Mouse (Mus musculus) forelimb bud, embryonic 11.5 days (tissue): ENCODE data around the gene Casp7.
"Not testable (repeated sequence)": the region's sequence is repeated elsewhere in the genome, so short reads cannot be mapped to it uniquely, and the experiment has no call there.

ENCODE experiments used
- DNase-seq: peaks from one replicate; pipeline ENCODE4 v3.0.0-alpha.2; 2012; ENCODE audit warnings: low read depth, low spot score

The Casp7 gene

DNA sequence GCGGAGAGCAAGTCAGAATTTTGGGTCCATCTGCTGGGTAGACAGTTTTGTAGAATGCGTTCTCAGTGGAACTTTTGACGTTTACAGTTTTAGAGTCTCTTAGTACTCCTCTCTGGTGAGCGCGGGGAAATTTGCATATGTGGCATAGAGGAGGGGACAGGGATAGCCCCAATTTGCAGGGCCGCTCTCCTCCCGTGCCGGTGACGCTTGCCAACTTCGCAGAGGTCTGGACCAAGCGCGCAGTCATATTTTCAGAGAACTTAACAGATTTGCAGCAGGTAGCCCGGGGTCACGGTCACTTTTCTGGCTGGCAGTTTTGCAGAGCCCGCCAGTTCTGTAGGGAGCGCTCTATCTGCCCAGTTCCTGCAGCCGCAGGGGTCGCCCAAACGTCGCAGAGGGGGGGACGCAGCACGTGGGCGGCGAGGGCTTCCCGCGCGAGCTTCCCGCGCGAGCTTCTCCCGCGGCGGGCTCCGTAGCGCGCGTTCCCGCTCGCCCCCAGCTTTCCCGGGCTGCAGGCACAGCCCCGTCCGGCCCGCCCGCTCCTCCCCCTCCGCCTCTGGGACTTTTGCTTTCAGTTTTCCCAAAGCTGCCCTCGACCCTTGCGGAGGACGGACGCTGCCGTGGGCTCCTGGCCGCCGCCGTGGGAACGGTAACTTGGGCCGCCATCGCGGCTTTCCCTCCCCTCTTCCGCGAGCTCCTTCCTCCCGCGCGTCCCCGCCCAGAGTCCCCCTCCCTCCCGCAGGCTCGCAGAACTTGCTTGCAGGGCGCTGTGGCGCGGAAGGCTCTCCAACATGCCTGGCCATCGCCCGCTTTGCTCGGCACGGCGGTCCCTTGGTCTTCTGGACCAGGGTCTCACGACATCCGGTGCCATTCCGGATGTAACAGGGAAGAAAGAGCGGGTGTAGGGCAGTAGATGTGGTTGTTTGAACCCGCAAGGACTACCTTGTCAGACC lies at the start of gene Casp7:
Casp7 (plus strand) TSS at position 461 of the 953 bp plus-strand sequence.
- peak; percentile 64 for DNase-seq

DNA sequence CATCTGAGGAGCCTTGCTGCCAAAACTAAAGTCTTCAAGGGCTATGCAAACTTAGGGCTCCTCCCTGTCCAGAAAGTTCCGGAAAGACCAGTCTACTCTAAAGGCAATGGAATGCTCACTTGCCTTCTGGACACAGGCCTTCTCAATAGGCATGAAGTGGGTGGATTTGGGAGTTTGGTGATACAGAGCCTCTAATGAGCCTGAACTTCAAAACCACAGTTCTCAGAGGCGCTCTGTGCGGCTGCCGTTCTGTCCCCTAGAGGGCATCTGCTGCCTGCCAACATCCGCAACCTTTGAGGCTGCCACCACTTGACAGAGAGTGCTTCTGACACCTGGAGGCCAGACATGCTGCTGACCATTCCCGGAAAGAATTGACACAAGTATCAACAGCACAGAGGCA lies 47.6 kb upstream of the Casp7 start:
- peak; percentile 39 for DNase-seq

DNA sequence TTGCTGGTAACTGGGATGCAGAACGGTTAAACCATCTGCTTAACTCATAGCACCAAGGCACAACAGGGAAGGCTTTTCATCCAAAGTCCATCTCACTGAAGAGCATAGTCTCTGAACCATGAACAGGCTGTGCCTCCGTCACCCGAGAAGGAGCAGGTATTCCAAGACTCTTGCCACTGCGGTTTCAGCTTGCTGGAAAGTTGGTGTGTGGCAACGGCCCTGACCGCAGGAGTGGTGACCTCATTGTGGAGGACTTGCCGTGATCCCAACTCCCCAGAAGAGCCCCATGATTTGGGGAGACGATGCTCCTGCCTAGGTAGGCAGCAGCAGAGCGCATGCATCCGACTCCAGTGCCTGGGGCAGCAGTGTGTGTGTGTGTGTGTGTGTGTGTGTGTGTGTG lies 43.2 kb upstream of the Casp7 start:
- DNase-seq, result no peak

DNA sequence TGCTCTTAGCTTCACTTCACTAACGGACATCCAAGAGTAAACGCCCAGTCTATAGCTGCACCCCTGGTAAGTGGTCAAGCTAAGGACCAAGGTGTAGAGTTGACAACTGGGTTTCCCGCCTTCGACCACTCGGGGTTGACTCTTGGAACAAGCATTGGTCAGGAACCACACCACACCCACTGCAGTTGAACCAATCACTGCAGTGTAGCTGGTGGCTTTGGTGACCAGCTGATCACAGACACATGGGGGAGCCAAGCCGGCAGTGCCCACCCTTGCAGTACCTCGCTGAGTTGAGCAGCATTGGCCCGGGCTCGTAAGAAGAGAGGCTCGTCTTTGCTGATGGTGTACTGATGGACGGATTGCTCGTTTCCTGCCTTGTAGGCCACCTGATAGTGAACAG lies 41.7 kb upstream of the Casp7 start:
- DNase-seq, result no peak

DNA sequence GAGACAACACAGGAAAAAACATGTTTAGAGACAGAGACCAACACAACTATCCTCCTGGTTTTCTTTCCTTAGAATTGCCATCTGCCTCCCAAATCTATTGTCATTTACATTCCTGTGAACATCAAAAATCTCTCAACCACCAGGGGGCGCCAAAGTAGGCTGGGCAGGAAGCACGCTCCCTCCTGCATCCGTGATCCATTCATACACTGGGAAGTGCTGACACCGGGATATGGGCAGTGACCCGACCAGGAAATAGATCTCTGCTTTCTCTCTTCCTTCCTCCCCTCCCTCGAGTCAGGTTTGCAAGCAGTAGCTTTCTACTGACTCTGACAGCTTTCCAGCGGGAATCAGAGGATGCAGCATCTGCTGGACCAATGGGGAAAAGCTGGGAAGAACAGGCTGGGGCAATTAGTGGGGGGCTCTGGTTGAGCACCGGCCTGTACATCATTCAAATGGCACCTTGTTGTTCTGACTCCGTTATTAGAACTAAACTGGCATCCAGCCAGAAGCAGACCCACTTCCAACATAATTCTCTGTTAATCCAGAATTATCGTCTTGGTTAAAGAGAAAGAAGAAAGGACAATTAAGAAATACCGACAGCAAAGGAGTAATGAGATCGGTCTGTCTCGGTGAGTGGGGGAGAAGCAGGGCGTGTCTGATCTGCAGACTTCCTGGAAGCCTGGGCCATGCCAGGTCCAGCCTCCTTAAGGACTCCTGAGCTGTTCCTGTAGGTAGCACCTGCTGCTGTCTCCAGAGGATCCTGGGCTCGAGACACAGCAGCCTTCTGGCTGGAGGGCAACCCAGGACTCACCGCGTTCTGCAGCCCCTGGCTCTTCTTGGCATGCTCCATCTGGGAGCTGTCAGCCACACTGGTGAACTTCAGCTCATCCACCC lies 40.2 kb upstream of the Casp7 start:
- peak; percentile 65 for DNase-seq

DNA sequence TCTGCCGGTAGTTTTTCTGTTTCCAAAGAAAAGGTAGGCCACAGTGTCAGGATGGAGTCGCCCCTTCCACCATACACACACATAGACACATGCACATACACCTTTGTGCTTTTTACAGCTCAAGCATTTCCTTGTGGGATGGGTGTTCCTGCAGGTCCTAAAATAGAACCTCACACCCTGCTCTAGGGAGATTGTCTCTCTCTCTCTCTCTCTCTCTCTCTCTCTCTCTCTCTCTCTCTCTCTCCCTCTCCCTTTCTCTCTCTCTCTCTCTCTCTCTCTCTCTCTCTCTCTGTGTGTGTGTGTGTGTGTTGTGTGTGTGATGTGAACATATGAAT lies 39.6 kb upstream of the Casp7 start:
- DNase-seq, result not testable (repeated sequence)

DNA sequence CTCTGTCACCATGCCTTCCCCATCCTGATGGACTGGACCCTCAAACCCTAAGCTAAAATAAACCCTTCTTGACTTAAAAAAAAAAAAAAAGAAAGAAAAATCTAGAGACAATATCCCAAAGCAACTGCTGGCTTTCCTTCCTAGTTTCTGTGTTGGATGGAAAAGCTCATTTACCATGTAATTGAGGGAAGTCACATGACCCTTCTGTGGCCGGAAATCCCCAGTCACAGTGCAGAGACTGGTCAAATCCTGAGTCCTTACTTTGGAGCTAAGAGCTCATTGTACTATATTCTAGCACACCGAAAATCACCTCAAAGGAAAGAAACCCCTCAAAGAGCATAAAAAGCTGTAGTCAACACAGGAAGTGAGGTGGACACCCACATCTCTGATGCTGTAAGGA lies 38.0 kb upstream of the Casp7 start:
- no peak for DNase-seq

DNA sequence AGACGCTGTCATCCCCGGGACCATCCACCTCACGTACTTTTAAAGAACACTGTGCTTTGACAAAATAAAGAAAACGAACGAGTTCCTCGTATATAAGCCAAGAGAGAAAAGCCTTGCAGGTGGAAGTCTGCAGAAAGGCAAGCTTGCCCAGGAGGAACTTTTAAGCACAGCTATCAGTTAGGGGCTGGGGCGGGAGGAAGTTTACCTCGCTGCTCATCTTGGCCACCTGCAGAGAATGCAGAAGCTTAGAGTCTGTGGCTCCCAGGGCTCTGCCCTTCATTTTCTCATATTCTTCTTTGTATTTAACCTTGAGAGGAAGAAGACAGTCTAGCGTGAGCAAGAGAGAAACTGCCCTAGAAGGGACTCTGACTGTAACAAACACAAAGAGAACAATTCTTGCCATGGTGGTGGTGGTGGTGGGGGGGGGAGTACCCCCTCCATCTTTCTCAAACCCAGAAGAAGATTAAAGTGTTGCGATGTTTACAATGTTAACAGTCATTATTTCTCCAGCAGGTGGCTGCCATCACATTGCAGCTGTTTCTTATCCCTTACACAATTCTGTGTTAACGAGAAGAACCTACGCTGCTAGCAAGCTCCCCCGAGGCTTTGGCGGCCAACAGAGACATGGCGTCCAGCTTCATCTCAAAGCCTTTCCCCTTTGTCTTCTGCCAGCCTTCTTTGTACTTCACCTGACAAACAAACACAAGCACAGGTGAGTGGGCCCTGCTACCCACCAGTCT lies 33.0 kb upstream of the Casp7 start:
- no peak for DNase-seq

DNA sequence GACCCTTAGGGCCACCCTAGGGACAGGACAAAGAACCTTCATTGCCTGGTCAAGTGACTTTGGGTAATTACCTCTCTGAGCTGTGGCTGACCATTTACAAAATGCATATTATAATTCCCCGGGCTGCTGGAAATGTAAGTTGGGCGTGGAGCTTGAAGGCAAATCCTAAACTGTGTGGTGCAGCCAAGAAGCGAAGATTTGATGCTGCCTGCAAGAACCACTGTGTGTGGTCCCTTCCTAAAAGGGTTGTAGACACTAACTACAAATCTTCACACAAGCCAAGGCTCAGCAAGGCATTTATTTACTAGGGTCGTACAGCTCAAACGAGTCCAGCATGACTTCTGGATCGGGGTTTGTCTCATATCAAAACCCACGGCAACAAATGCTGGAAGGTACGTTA lies 32.4 kb upstream of the Casp7 start:
- no peak for DNase-seq

DNA sequence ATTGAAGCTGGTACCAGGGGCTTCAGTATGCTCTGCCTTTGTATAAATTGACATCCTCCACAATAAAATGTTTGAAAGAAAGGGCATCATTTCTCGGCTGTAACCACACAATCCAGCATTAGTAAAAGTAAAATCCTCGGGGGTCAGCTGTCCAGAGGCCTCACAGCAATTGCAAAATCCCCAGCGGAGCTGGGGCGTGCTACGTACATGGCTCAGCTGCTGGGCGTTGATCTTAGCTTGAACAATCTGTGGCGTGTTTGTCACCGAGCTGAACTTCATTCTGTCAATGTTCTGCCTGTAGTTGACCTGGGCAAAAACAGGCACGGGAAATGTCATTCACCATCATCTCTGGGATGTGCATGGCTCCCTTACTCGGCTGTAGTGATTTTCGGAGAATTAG lies 30.8 kb upstream of the Casp7 start:
- no peak for DNase-seq

DNA sequence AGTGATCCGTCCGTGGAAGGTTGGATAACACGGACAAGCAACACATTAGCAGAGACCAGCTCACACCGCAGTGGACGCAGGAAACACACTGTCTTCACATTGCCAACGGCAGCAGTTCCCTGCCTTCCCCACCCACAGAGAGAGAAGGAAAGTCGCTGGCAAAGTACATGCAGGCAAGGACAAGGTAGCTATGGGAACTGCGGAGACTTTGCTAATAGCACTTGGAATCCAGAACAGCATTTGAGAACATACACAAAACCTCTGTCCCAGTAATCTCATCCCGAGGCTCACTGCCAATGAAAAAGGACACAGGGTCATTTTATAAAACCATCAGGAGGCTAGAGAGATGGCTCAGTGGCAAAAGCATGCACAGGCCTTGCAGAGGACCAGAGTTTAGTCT lies 30.3 kb upstream of the Casp7 start:
- DNase-seq, result no peak

DNA sequence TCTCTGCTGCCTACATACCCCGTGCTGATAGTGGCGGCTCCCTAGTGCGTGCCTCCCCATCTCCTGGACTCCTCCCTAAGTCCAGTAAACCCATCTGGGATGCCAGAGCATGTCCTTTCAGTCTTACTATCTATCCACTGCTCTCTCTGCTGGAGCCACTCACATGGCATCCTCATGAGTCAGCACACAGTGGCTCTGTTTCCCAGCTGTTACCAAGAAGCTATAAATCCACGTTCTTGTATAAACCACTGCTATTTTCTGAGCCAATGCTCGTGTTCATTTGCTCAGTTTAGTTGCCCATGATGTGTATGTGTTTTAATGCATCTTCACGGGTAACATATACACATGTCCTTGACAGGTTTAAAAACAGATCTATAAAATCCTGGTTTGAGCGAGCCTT lies 29.2 kb upstream of the Casp7 start:
- DNase-seq, result no peak

DNA sequence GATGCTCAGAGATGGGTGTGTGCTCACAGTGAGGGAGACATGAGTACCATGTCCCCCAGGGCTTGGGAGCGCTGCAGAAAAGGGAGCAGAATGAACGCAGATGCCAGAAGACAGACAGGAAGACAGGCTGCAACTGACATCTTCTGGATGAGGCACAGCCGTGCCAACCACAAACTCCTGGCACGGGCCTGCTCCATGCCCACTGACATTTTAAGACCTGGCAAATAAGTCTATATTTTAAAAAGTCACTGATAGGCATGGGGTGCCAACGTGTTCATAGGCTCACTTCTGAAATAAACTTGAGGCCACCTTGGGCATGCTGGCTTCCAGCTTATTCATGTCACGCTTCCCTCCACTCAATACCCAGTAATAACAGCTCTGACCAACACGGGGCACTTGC lies 28.0 kb upstream of the Casp7 start:
- no peak for DNase-seq

DNA sequence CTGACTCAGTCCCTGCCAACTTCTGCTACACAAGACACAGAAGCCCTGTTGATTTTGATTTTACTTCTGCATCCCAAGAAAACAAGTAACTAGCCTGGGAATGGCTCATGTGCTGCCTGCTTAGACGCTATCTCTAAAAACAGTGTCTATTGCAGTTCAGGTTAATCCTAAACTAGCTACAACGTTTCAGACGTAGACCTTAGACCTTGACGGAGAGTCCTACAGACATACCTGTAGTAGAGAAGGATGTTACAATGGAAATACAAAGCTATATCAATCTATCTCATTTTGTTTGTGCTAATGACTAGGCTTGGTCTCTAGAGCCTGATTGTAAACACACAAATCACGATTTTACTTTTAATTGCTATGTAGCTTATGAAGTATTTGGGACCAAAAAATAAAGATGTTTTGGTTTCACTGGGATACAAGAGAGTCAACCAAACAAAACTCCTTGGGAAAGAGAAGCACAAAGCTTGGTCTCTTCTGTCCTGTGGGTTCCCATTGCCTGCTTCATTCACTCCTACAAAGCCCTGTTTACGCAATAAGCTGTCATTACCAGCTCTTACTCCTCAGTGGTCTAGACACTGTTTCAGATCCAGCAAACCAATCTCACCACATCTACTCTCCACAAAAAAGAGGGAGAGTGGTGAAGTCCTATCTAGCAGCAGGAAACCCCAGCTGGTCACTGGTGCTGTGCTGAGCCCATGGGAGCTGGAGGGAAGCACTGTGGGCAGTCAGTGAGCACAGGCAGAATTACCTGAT lies 26.4 kb upstream of the Casp7 start:
- no peak for DNase-seq

DNA sequence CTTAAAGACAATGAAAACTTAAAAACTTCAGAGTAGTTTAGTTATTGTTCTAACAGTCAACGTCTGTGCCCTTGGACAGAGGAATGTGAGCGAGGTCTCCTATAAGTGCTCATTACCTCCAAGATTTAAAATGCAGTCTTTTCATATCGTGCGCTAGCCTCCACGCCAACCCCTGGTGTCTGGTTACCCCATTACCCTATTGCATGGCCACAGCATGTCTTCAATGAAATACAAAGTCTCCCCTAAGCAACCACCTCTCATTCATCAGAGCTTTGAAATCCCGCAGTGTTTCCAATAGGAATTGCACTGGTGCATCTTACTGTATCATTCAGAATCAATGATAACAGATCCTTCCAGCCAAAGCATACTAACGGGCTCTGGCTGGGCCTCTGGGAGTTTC lies 24.7 kb upstream of the Casp7 start:
- peak; percentile 60 for DNase-seq

DNA sequence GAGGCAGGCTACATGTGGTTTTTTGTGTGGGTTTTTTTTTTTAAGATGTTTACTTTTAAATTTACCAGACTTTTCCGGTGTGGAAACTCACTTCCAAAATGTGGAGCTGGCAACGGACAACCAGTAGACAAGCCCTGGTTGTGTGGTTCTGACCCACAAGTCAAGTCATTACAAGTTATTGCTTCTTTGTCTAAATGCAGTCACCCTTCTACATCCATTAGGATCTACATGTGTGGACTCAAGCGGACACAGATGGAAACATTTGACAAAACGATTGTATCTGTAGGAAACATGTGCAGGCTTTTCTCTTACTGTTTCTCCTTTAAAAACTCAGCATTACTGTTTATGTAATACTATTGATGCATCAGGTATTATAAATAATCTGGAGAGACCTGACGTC lies 23.7 kb upstream of the Casp7 start:
- DNase-seq, result no peak

DNA sequence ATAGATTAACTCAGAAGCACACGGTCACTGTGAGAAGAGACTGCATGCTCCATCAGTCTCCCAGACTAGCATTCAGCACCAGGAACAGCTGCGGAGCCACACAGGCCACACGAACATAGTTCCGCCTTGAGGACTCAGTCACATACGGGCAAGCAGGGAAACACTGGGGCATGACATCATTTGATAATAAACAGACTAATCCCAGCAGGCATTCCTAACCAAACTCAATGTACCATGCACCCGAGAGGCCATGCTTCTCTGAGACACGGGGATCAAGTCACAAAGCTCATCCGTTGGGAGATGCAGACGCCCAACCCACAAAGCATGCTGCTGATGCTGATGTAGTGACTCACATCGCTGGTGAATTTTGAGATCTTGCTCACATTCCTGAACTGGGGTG lies 22.9 kb upstream of the Casp7 start:
- DNase-seq, result no peak

DNA sequence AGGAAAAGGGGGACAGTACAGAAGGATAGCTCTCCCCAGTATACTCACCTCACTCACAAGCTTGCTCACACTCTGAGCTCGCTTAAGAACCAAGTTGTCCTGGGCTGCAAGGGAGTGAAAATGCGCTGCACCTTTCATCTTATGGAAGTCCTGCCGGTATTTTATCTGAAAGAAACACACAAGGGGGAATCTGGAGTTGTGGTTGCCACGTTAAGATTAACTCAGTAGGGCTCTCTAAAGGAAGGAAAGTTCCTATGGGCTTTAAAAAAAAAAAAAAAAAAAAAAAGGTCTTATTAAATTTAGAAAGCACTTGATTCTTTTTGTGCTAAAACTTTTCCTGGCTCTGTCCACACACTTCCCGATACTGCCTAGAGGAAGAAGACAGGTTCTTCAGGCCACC lies 18.9 kb upstream of the Casp7 start:
- no peak for DNase-seq

DNA sequence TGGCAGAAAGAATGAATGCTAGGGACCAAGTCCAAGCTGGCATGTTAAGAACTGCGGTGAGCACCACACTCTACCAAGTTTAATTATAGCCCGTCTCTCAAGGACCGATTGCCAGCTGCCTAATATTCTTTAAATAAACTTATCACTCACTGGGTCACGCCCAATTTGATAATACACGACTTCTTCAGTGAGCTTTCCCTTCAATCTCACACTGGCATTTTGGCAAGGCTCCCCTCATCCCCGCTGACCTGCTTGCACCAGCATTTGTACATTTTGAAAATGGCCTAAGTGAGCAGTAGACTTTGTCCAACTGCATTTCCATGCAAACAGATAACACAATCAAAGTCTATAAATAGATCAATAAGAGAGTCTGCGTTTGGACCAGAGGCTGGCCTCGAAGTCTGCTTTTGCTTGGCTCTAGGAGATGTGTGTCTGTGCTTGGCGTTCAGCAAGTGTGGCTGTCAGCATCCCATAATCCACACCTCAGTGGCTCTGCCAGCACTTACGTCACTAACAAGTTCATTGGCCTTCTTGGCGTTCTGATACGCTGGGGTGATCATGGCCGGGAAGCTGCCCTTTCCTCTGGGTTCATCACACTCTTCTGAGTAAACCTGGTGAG lies 18.3 kb upstream of the Casp7 start:
- DNase-seq, result no peak

DNA sequence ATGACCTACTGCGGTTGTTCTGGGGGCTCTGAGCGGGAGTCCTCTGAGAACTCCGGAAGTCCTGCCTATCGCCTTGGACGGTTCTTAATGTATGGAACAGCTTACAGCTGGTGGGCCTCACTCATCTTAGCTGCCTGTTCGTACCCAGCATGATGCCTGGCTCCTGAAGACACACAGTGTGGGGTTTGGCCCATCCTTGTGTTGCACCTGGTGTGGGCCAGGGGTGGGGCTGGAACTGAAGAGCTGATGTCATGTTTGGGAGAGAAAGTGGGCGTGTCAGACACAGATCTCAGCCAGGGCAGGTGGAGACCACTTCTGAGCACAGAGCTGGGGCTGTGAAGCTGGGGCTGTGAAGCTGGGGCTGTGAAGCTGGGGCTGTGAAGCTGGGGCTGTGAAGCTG lies 16.6 kb upstream of the Casp7 start:
- DNase-seq, result no peak

DNA sequence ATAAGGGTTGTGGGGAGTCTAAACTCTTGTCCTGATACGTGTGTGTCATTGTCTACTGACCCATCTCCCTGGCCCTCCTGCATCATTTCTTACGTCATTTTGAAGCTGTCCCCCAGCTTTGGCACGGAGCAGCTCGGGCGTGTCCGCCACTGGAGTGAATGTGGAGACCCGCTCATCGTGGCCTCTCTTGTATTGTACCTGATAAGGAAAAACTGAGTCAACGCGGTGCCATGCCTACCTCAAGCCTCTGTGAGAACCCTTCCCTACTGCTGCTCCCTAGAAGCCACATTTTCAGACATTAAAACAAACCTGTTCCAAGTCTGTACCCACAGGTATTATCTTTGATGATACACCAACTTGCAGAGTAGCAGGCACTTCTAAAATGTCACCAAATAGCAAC lies 15.5 kb upstream of the Casp7 start:
- no peak for DNase-seq
